ENCODE assay signal across 1 mouse cellular context in genomic region chr5:23431070-23431864, GRCm38 (mm10).
TF ChIP-seq lines count a peak whose summit lies in the region.

No protein-coding gene starts in this region.

TF ChIP-seq in MEL, 35 proteins besides CTCF, POLR2A, EP300 and RAD21 (continued from another document):
- TF ChIP-seq MEF2A (IDR thresholded peaks at IDR 0.05; ENCODE audit: extremely low read depth, insufficient replicate concordance, low read depth, low read length, poor library complexity, severe bottlenecking) = no peak
- no peak for TF ChIP-seq GABPA (IDR thresholded peaks at IDR 0.05; ENCODE audit: low read depth, low read length)
- TF ChIP-seq TBP (IDR thresholded peaks at IDR 0.05; ENCODE audit: low read depth, low read length) = 0 out of 2 replicates have a peak, but pooled peaks have one; percentile 17
